Mouse (Mus musculus): ENCODE measurements at regions not wholly inside any gene's neighbourhood (a gene's known extent, or its start where the extent isn't known, plus 50 kb on each side); places are given as distances from the start of the nearest gene placed in this dataset.

DNA sequence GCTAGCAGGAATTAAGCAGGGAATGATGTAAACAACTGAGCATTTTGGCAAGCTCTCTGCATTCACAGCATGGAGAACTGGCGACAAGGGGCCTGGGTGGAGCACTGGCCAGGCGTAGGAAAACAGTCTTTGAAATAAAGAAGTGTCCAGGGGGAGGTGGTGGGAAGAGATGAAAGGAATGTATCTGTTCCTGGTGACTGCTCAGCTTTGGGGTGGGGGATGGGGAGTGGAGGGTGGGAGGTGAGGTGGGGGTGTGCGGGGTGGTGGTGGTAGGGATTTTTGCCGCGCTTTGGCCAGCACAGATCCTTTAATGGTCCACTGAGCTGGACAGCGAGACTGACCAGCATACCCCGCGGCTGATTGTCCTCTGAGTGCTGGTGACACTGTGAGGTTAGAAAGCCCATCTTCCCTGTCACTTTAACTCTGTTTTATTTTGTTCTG, 56.5 kb upstream of the Flt1 start:
- ATAC-seq (ENCODE audit: low FRiP score) (no peak), DNase-seq (ENCODE audit: low spot score) (no peak)
- no peaks in the 10 kb centered on the region for H3K36me3 ChIP-seq (replicated peaks; ENCODE audit: control insufficient read depth, insufficient read depth)
- no peak overlapping the region for H3K9ac ChIP-seq
- no peak overlapping the region for H3K4me3 ChIP-seq (replicated peaks; ENCODE audit: low read length)
- no peaks in the 10 kb centered on the region for H3K9me3 ChIP-seq (ENCODE audit: control insufficient read depth, low read length)
- H3K4me1 ChIP-seq (replicated peaks; ENCODE audit: control insufficient read depth, insufficient read depth, low read length): no peaks in the 10 kb centered on the region
- WGBS: 8% methylated on average over 8 of the region's 8 CpGs
- no peak overlapping the region for H3K4me2 ChIP-seq (replicated peaks)
- H3K27me3 ChIP-seq (ENCODE audit: control insufficient read depth, insufficient read depth, low read length): no peaks in the 10 kb centered on the region
- H3K27ac ChIP-seq: no peak overlapping the region

DNA sequence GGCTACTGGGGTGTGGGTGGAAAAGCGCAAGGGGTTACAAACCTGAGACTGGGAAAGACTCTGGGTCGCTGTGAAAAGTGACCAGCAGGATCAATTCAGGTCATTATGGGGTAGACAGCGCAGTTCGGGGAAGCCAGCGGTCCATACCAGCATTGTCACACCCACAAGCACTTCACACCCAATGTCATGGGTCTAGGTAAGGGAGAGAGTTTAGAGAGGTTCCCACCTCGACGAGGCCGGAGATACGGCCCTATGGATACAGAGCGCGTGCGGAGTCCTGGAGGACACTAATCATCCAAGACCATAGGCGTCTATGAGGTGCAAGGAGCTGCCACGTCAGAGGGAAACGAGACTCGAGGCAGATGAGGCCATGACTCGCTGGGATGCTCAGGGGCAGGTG, 55.4 kb upstream of the Flt1 start:
- Histone ChIP-seq H3K4me3 (replicated peaks; ENCODE audit: low read length) (no peak overlapping the region), H3K4me2 (replicated peaks) (no peak overlapping the region), H3K9me3 (ENCODE audit: control insufficient read depth, low read length) (no peaks in the 10 kb centered on the region), H3K4me1 (replicated peaks; ENCODE audit: control insufficient read depth, insufficient read depth, low read length) (no peaks in the 10 kb centered on the region), H3K9ac (no peak overlapping the region), H3K27me3 (ENCODE audit: control insufficient read depth, insufficient read depth, low read length) (no peaks in the 10 kb centered on the region), H3K27ac (no peak overlapping the region), H3K36me3 (replicated peaks; ENCODE audit: control insufficient read depth, insufficient read depth) (no peaks in the 10 kb centered on the region)
- DNase-seq (ENCODE audit: low spot score) (no peak), ATAC-seq (ENCODE audit: low FRiP score) (no peak)
- 94% methylated on average over 17 of the region's 17 CpGs for WGBS

- no peak overlapping the region for H3K4me2 ChIP-seq (replicated peaks)
- no peaks in the 10 kb centered on the region for H3K27me3 ChIP-seq (ENCODE audit: control insufficient read depth, insufficient read depth, low read length)
- no peaks in the 10 kb centered on the region for H3K36me3 ChIP-seq (replicated peaks; ENCODE audit: control insufficient read depth, insufficient read depth)
- H3K4me3 ChIP-seq (replicated peaks; ENCODE audit: low read length): no peak overlapping the region
- ATAC-seq (ENCODE audit: low FRiP score) (no peak), DNase-seq (ENCODE audit: low spot score) (no peak)
- no peak overlapping the region for H3K27ac ChIP-seq
- no peaks in the 10 kb centered on the region for H3K4me1 ChIP-seq (replicated peaks; ENCODE audit: control insufficient read depth, insufficient read depth, low read length)
- no peaks in the 10 kb centered on the region for H3K9me3 ChIP-seq (ENCODE audit: control insufficient read depth, low read length)
- 87% methylated on average over 9 of the region's 9 CpGs for WGBS
- H3K9ac ChIP-seq: no peak overlapping the region
Measured at GRCm38 (mm10) chr5:147778557-147778956, 52.7 kb upstream of the Flt1 start.
